Mouse (Mus musculus) adrenal gland, postnatal 36 days (tissue): ENCODE data around the gene Cep112. TPM values are rescaled to one million over a fixed set of nuclear protein-coding genes. Genes with fewer than 3 reads are reported as not detected.
A peak's percentile ranks its signal among the peaks of the same experiment; 100 is the strongest.

Experiments
- DNase-seq, 2 experiments: peaks; one replicate each; pipeline ENCODE4 v3.0.0; 2021; ENCODE audit warnings: mixed read lengths in 1 of 2
- long read RNA-seq, 2 experiments: library from polyadenylated mRNA; stranded (forward); transcript quantifications; one replicate each; pipeline ENCODE4 v2.0.0; 2021; ENCODE audit warnings: borderline sequencing depth in 2 of 2
- total RNA-seq, 2 experiments: library from RNA; stranded (reverse); gene quantifications; 2 replicates each; pipeline ENCODE4 v1.2.3; 2021

The Cep112 gene
- 10 to 100 TPM; 10.5 to 11.3 TPM for total RNA-seq
- long read RNA-seq, experiment 1, partial matches to known transcripts: 0 of 2 reads
- long read RNA-seq, experiment 1, other reads (novel, unspliced or antisense): 1 of 2 reads
- long read RNA-seq, experiment 2, partial matches to known transcripts: 1 of 2 reads
- long read RNA-seq, experiment 2, other reads (novel, unspliced or antisense): 0 of 2 reads

GRCm38 (mm10) chr11:108424889-108425591 lies at the start of gene Cep112:
Gene Cep112, plus strand, starts transcription at chr11:108425192.
- peak; percentile 98 for DNase-seq

GRCm38 (mm10) chr11:108376815-108377214 lies 48.2 kb upstream of the Cep112 start:
- no peak for DNase-seq

- peak; percentile 75 to 79 for DNase-seq
These were observed 47.2 kb upstream of the Cep112 start for GRCm38 (mm10) chr11:108377680-108378362.

- DNase-seq: no peak
These were observed 46.6 kb upstream of the Cep112 start for GRCm38 (mm10) chr11:108378363-108378751.

GRCm38 (mm10) chr11:108382664-108383063 lies 42.3 kb upstream of the Cep112 start:
- DNase-seq: no peak

GRCm38 (mm10) chr11:108384920-108385665 lies 39.9 kb upstream of the Cep112 start:
- DNase-seq: no peak

GRCm38 (mm10) chr11:108385666-108386024 lies 39.3 kb upstream of the Cep112 start:
- DNase-seq: no peak

GRCm38 (mm10) chr11:108395061-108395460 lies 29.9 kb upstream of the Cep112 start:
- no peak for DNase-seq

- DNase-seq: no peak
These were observed 28.7 kb upstream of the Cep112 start for GRCm38 (mm10) chr11:108396076-108396829.

- DNase-seq: no peak
These were observed 14.9 kb upstream of the Cep112 start for GRCm38 (mm10) chr11:108409876-108410644.

- no peak for DNase-seq
These were observed 8.6 kb upstream of the Cep112 start for GRCm38 (mm10) chr11:108416360-108416759.

- DNase-seq: peak in 1 of 2 experiments; percentile 11
These were observed 6.5 kb upstream of the Cep112 start for GRCm38 (mm10) chr11:108418540-108418939.

GRCm38 (mm10) chr11:108419242-108419641 lies 5.8 kb upstream of the Cep112 start:
- DNase-seq: no peak

- DNase-seq: no peak
These were observed 4.2 kb upstream of the Cep112 start for GRCm38 (mm10) chr11:108420751-108421150.

GRCm38 (mm10) chr11:108423221-108423620 lies 1.8 kb upstream of the Cep112 start:
- no peak for DNase-seq

- no peak for DNase-seq
These were observed 881 bp upstream of the Cep112 start for GRCm38 (mm10) chr11:108424111-108424510.

GRCm38 (mm10) chr11:108425592-108425921 lies 565 bp downstream of the Cep112 start:
- DNase-seq: peak in 1 of 2 experiments; percentile 27

GRCm38 (mm10) chr11:108426086-108426485 lies 1.1 kb downstream of the Cep112 start:
- no peak for DNase-seq

GRCm38 (mm10) chr11:108427191-108427590 lies 2.2 kb downstream of the Cep112 start:
- peak in 1 of 2 experiments; percentile 5 for DNase-seq

- no peak for DNase-seq
These were observed 4.1 kb downstream of the Cep112 start for GRCm38 (mm10) chr11:108429076-108429475.
